In genomic region chr17:17404811-17405544, GRCm38 (mm10) we compare ENCODE assay signal across 10 mouse cellular contexts. TPM values are rescaled to one million over a fixed set of nuclear protein-coding genes. Genes with fewer than 3 reads are reported as not detected.
DNase-seq lines count a peak whose midpoint lies in the region; ATAC-seq lines count a peak whose summit lies in the region.
"Had no signal": no experiment of that assay in that cellular context is flagged by ENCODE, and none has a peak within 500 bp of the region (broad histone marks: within the 10 kb centered on the region; RNA-seq: fewer than 3 reads in every experiment).

No protein-coding gene starts in this region.

- no peaks in the 10 kb centered on the region for H3K27me3 ChIP-seq in kidney, embryonic 14.5 days (ENCODE audit: control insufficient read depth, insufficient read depth, low read length)
- no peaks in the 10 kb centered on the region for H3K27me3 ChIP-seq in forebrain, embryonic 16.5 days (replicated peaks; ENCODE audit: control insufficient read depth, insufficient read depth, low read length)
- H3K27me3 ChIP-seq in midbrain, embryonic 13.5 days = no peaks in the 10 kb centered on the region

- no peaks in the 10 kb centered on the region for H3K4me1 ChIP-seq in kidney, embryonic 14.5 days (ENCODE audit: control insufficient read depth, insufficient read depth, low read length)
- peaks cover 26% of the 10 kb centered on the region for H3K4me1 ChIP-seq in forebrain, embryonic 16.5 days (replicated peaks; ENCODE audit: control insufficient read depth, insufficient read depth, low read length)
- peaks cover 49% of the 10 kb centered on the region for H3K4me1 ChIP-seq in midbrain, embryonic 13.5 days (replicated peaks)

- WGBS in kidney, embryonic 14.5 days = 28% methylated on average over 8 of the region's 8 CpGs
- 9% methylated on average over 8 of the region's 8 CpGs for WGBS in forebrain, embryonic 16.5 days
- 27% methylated on average over 8 of the region's 8 CpGs for WGBS in midbrain, embryonic 13.5 days

- no peak overlapping the region for H3K9ac ChIP-seq in kidney, embryonic 14.5 days (ENCODE audit: low read depth, low read length)
- H3K9ac ChIP-seq in forebrain, embryonic 16.5 days (replicated peaks; ENCODE audit: low read depth, low read length) = peak overlapping the region; percentile 4; the same call in 1 of the 2 replicates
- no peak overlapping the region for H3K9ac ChIP-seq in midbrain, embryonic 13.5 days (replicated peaks)

- no peaks in the 10 kb centered on the region for H3K36me3 ChIP-seq in kidney, embryonic 14.5 days (ENCODE audit: control insufficient read depth, insufficient read depth, low read length)
- no peaks in the 10 kb centered on the region for H3K36me3 ChIP-seq in forebrain, embryonic 16.5 days (ENCODE audit: control insufficient read depth, insufficient read depth)
- H3K36me3 ChIP-seq in midbrain, embryonic 13.5 days = no peaks in the 10 kb centered on the region

- intact Hi-C loops in heart, postnatal 25 days (cut with DNase I) = loop anchor here (5.0 kb wide), 1 partner anchor 42 kb away; no protein-coding TSS in a partner anchor

- no peaks in the 10 kb centered on the region for H3K9me3 ChIP-seq in kidney, embryonic 14.5 days (ENCODE audit: control insufficient read depth, low read length)
- H3K9me3 ChIP-seq in forebrain, embryonic 16.5 days (ENCODE audit: control insufficient read depth, low read length) = no peaks in the 10 kb centered on the region
- no peaks in the 10 kb centered on the region for H3K9me3 ChIP-seq in midbrain, embryonic 13.5 days

- no peak for ATAC-seq in kidney, embryonic 14.5 days (ENCODE audit: low FRiP score, low TSS enrichment)
- ATAC-seq in activated CD4-positive, CD25-positive, alpha-beta regulatory T cell, adult 4 months = peak; percentile 23
- ATAC-seq in forebrain, embryonic 16.5 days = no peak
- no peak for ATAC-seq in midbrain, embryonic 13.5 days

- H3K4me3 ChIP-seq in kidney, embryonic 14.5 days (ENCODE audit: low read length) = no peak overlapping the region
- H3K4me3 ChIP-seq in forebrain, embryonic 16.5 days (replicated peaks; ENCODE audit: low read length) = peak overlapping the region; percentile 30
- H3K4me3 ChIP-seq in midbrain, embryonic 13.5 days (replicated peaks) = peak overlapping the region; percentile 29; the same call in 1 of the 2 replicates

- H3K4me2 ChIP-seq in kidney, embryonic 14.5 days (replicated peaks; ENCODE audit: low read depth, low read length) = no peak overlapping the region; the same call in 1 of the 2 replicates
- H3K4me2 ChIP-seq in forebrain, embryonic 16.5 days (ENCODE audit: low read length) = peak overlapping the region; percentile 42
- H3K4me2 ChIP-seq in midbrain, embryonic 13.5 days (replicated peaks) = peak overlapping the region; percentile 33

- H3K27ac ChIP-seq in kidney, embryonic 14.5 days (ENCODE audit: low read depth, low read length) = no peak overlapping the region
- peak overlapping the region; percentile 30; the same call in 1 of the 2 replicates for H3K27ac ChIP-seq in forebrain, embryonic 16.5 days (ENCODE audit: low read length)
- H3K27ac ChIP-seq in midbrain, embryonic 13.5 days = no peak overlapping the region

- DNase-seq in kidney, adult 11 months = peak; percentile 24
- DNase-seq in testis, postnatal 14 days (ENCODE audit: low spot score) = no peak
- DNase-seq in heart, postnatal 25 days (ENCODE audit: low spot score) = no peak
- DNase-seq in heart, adult 18-20 months = no peak

RNA-seq across cellular contexts. Expression of gene Lix1, which starts 2.5 kb away (rescaled TPM):
- polyA plus RNA-seq in kidney, embryonic 14.5 days (2014; fragmentation: Nextera tagmentation; extraction: Ambion mirVana) = 6.9 and 8.2 TPM in 2 replicates
- polyA plus RNA-seq in activated CD4-positive, CD25-positive, alpha-beta regulatory T cell, adult 4 months (2017; shearing (Covaris generic)) = not detected
- 30.5 and 33.3 TPM in 2 replicates for polyA plus RNA-seq in forebrain, embryonic 16.5 days (2015; fragmentation: Nextera tagmentation; extraction: Ambion mirVana)
- 19.4 and 21.6 TPM in 2 replicates for polyA plus RNA-seq in midbrain, embryonic 13.5 days (2015; fragmentation: Nextera tagmentation; extraction: Ambion mirVana)
- total RNA-seq in heart, postnatal 25 days (2021) = 1 to 10 TPM; 7.0 to 7.7 TPM
- 1 to 10 TPM; 6.8 to 6.9 TPM for total RNA-seq in heart, adult 18-20 months (2021)
- total RNA-seq: hematopoietic stem cell, adult 5-6 weeks had no signal
- polyA plus RNA-seq: small intestine, adult 2 months had no signal

RNA-seq across cellular contexts. Expression of gene Riok2, which starts 30.9 kb away (rescaled TPM):
- polyA plus RNA-seq in kidney, embryonic 14.5 days (2014; fragmentation: Nextera tagmentation; extraction: Ambion mirVana) = 37.1 and 38.1 TPM in 2 replicates
- polyA plus RNA-seq in activated CD4-positive, CD25-positive, alpha-beta regulatory T cell, adult 4 months (2017; shearing (Covaris generic)) = 10 to 100 TPM; 30.8 to 37.4 TPM
- polyA plus RNA-seq in forebrain, embryonic 16.5 days (2015; fragmentation: Nextera tagmentation; extraction: Ambion mirVana) = 28.6 and 29.3 TPM in 2 replicates
- 27.0 and 30.7 TPM in 2 replicates for polyA plus RNA-seq in midbrain, embryonic 13.5 days (2015; fragmentation: Nextera tagmentation; extraction: Ambion mirVana)
- 10 to 100 TPM; 13.5 to 13.8 TPM for total RNA-seq in heart, postnatal 25 days (2021)
- total RNA-seq in heart, adult 18-20 months (2021) = 10 to 100 TPM; 16.2 to 16.5 TPM
